Mouse (Mus musculus) G1E (cell line): ENCODE data around the gene Lrmda.

Experiments used
- CTCF ChIP-seq: IDR thresholded peaks from 2 replicates; pipeline ENCODE4 v1.5.1; 2012; ENCODE audit warnings: low read depth, low read length, inconsistent platforms, mixed read lengths
- GATA1 ChIP-seq: IDR thresholded peaks from 2 replicates; pipeline ENCODE4 v1.6.1; 2012; ENCODE audit warnings: borderline replicate concordance, low read length, inconsistent platforms, mixed read lengths
- GATA2 ChIP-seq: IDR thresholded peaks from 2 replicates; pipeline ENCODE4 v1.6.1; 2012; ENCODE audit warnings: low read depth, low read length, inconsistent platforms, borderline replicate concordance
- POLR2AphosphoS5 ChIP-seq: IDR thresholded peaks from 2 replicates; pipeline ENCODE4 v1.6.1; 2012; ENCODE audit warnings: low read depth, low read length, inconsistent platforms; ENCODE audit not compliant: insufficient replicate concordance

- no peak for TF ChIP-seq GATA1
- no peak for TF ChIP-seq CTCF
- no peak for TF ChIP-seq POLR2AphosphoS5
- TF ChIP-seq GATA2, result no peak
Measured at GRCm38 (mm10) chr14:23084241-23084773, 1064.8 kb downstream of the Lrmda start.
